Mouse (Mus musculus): ENCODE results near the gene Hacd4. TPM values are rescaled to one million over a fixed set of nuclear protein-coding genes. Genes with fewer than 3 reads are reported as not detected.

Gene Hacd4
- polyA plus RNA-seq (2017; shearing (Covaris generic)): under 1 TPM; 0.15 to 0.31 (median 0.21) TPM

DNA sequence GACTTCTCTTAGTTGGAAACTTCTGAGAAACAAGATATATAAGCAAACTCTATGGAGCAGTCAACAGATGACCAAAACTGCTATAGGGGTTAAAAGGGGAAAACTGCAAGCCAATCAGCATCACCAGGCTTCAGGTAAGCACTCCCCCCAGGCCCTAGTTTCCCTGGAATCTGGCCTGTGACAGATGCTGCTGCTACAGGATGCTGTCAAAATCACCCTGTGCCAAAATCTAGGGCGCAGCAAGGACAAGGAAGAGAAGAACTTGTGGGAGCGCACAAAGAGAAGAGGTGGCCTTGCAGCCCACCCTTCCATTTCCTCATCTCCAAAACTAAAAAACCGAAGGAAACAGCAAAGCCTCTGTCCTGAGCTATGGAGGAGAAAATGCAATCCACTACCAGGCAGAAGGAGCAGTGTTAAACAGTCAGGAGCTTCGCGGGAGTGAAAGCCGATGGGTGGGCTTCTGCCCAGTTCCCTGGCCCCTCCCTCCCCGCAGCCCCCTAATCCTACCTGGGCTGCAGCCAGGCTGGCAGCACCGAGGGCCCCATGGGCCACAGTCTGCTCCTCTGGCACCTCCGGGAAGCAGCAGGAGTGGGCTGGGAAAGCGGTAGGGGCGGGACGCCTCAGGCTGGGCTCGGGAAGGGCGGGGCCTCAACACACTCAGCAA, at the start of gene Hacd4:
Gene Hacd4, minus strand, starts transcription at position 603 of the 664 bp plus-strand sequence.
- ATAC-seq: no peak

DNA sequence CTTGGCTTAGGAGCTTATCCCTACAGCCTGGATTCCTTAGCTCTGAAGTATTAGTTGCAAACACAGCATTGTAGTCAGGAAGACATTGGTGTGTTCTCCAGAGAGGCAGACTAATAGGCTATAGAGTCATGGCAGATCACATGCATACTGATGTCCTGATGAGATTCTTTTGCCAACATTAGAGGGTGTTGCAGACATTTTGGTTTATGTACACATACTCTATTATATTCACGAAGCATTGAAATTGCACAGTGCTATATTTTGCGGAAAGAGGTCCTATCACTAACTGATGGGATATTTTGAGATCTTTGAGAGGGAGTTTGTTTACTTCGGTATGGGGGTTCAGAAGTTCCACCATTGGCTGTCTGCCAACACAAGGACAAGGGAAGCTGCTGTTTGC, 49.4 kb upstream of the Hacd4 start:
- ATAC-seq: no peak

DNA sequence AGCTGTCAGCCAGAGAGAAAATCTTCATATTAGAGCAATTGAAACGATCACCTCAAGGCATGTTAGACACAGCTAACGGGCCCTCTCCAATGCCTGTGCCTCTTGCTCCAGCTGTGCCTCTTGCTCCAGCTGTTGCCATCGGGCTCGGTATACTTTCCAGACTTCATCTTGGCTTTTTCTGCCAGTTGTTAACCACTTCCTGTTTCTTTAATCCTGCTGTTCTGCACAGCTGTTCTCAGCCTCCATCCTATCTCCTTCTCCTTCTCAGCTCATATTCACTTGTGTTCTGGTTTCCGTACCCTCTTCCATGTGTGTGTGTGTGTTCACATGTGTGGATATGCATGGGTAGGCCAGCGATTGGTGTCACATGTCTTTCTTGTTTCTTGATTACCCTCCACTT, 41.4 kb upstream of the Hacd4 start:
- no peak for ATAC-seq

DNA sequence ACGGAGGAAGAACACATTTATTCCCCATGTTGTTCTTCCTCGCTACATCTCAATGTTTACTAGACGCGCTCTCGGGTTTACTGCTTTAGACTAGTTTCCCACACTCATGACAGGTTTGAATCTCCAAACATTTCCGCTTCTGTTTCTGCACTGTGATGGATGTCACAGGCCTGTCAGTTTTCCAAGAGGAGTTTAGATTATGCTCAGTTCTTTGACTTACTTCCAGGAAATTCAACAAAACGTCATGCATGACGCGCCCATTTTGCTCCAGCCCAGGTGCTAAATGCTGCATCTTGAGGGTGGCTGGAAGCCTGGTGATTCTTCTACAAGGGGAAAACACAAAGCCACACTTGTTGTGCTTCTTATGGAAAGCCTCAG, 40.1 kb upstream of the Hacd4 start:
- no peak for ATAC-seq

DNA sequence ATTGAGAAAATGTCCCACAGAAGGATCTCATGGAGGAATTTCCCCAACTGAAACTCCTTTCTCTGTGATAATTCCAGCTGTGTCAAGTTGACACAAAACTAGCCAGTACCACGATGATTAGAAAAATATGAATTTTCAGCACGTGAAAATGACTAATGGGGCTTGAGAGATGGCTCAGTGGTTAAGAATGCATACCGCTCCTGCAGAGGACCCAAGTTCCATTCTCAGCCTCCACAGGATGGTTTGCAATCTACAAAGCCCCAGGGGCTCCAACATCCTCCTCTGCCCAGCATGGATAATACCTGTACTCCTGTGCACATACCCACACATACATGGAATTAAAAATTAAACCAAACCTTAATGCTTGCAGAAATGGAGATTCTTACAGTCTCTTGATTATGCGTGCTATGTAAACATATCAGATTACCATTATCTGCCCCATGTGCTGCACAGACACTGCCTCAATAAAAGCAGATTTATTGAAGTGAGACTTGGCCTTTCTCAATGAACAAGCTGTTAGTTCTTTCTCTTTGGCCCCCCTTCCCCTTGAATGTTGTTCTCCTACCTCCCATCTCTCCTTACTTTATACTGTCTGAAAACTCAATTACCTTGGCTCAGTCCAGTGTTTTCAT, 39.6 kb upstream of the Hacd4 start:
- no peak for ATAC-seq

DNA sequence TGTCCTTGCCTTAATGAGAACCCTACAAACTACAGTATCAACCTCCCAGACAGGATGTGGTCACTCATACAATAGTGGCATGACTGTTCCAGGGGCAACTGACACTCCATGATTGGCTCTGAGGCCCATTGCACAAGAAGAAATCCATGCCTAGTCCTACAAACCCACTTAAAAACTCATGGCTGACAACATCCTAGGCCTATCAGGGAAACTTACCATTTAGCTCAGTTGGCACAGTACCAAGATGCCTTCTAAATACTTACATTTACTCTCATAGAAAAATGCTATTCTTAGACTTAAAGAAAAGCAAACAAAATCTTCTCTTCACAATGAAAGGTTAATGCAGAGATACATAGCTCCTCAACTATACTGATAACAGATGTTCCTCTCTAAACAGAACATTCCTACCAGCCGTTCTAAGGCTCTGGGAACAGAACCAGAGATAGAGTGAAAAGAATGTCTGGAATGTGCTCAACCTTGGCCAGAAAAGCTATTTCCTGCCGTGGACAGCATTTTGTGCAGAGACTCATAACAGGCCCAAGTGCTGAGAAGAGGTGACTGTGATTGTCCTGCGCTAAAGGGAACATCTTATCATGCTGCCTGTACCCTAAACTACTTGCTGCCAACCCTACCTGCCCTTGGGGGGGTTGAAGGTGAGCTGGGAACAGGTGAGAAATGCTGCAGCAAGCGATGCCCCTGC, 37.9 kb upstream of the Hacd4 start:
- no peak for ATAC-seq

DNA sequence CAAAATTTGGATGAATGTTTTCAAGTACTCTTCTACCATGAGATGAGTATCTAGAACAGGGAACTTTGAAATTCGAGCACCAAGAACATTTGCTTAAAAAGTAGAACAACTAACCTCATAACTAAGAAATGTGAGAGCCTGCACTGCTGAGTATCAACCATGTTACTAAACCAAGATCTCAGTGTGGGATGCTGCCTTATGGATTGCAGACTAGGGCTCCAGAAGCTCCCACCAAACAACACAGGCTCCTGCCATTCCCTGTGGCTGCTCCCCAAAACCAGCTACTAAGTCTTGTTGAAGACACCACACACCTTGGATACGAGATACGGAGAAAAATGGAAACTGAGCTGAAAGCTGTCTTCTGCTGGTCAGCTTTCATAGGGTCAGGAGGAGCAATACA, 37.4 kb upstream of the Hacd4 start:
- ATAC-seq: no peak

DNA sequence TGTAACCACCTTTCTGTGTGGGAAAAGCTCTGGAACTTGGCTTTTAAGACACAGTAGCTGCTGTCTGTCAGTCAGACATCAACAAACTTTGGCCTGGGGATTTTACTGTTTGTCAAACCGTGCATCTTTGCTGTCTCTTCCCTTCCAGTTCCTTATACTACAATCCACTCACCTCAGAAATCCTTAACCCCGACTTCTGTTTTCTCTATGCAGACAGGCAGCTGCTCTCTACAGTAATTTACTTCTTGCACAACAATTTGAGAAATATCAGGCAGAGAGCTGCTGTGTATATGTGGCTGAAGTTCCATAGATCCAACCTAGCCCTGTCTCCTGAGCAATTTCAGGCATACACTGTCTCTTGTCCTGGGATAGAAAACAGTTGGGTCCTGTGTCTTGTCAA, 32.8 kb upstream of the Hacd4 start:
- no peak for ATAC-seq

DNA sequence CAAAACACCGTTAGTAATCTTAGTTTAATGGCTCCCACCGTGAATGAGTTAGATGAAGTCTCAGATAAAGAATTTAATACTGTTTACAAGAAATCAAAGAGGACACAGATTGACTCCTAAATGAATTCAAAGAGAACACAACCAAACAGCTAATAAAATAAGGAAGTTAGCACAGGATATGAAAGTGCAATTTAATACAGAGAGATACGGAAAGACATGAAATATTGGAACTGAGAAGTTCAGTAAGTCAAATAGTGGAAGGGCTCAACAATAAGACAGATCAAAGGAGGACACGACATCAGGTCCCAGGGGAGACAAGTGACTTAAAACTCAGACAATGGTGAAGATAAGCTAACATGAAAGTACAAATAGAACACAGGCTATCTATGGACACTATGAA, 25.8 kb upstream of the Hacd4 start:
- no peak for ATAC-seq

DNA sequence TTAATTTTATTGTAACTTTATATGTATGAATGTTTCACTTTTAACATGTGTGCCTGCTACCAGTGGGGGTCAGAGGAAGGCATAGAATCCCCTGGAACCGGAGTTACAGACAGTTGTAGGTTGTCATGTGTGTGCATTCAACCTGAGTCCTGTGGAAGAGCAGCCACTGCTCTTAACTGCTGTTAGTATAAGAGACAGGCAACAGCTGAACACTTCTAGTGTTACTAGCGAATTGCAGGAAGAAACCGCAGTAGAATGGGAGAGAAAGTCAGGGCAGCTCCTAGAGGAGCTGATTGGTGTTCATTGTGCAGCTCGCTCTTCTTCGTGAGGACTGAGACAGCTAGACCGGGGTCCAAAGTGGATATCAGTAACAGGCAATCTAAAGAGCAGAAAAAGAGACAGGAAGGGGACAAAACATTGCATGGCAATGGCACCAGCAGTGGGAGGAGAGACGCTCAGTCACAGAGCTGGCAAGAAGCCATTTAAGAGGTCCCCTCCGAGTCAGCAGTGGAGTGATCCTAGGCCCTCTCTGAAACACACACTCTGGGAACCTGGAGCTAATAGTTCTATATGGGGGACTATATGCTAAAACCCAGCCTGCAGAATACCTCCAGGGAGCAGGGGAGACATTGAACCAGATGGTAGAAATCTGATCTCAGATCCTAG, 24.4 kb upstream of the Hacd4 start:
- no peak for ATAC-seq

DNA sequence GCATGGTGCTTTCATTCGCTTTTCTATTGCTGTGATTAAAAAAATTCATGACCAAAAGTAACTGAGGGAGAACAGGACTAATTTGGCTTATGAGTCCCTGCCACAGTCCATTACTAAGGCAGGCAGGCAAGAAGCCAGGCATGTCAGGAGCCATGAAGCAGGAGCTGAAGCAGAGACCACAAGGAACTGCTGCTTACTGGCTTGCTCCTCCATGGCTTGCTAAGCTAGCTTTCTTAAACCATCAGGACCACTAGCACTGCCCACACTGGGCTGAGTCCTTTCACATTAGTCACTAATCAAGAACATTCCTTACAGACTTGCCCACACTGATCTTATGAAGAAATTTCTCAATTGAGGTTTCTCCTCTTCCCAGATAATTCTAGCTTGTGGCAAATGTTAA, 23.8 kb upstream of the Hacd4 start:
- ATAC-seq: no peak

DNA sequence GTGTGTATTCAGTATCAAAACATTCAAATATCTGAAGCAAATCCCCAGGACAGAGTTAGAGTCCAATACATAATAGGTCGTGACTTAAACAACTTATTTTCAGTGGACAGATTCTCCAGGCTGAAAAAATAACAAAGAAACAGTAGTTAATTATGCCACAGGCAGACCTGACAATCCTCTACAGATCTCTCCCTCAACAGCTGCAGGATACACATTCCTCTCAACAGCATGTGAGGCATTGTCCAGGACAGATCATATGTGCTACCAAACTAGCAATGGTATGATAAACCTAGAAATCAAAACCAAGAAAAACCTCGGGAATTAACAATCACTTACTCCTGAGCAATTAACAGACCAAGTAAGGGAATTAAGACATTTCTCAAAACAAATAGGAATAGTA, 22.6 kb upstream of the Hacd4 start:
- ATAC-seq: no peak

DNA sequence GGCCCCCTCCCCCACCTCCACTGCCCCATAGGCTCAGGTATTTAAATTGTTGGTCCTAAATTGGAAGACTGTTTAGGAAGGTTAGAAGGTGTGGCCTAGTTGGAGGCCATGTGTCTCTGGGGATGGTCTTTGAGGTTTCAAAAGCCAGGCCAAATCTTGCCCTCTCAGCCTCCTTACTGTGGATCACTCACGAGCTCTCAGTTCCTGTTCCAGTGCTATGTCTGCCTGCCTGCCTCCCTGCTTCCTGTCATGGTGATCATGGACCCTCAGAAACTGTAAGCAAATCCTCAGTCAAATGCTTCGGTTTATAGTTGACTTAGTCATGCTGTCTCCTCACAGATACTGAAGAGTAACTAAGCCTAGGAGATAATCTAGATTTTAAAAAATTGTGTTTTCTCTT, 19.9 kb upstream of the Hacd4 start:
- ATAC-seq: no peak

DNA sequence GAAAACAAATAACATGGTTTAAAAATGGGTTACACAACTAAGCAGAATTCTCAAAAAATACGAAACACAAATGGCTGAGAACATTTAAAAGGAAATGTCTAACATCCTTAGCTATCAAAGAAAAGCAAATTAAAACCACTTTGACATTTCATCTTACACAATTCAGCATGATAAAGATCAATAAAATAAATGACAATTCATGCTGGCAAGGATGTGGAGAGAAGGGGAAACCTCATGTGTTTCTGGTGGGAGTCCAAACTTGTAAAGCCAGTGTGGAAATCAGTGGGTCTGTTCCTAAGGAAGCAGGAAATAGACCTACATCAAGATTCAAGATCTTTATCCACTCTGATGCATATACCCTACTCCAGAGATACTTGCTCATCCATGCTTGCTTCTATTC, 19.4 kb upstream of the Hacd4 start:
- ATAC-seq: no peak

DNA sequence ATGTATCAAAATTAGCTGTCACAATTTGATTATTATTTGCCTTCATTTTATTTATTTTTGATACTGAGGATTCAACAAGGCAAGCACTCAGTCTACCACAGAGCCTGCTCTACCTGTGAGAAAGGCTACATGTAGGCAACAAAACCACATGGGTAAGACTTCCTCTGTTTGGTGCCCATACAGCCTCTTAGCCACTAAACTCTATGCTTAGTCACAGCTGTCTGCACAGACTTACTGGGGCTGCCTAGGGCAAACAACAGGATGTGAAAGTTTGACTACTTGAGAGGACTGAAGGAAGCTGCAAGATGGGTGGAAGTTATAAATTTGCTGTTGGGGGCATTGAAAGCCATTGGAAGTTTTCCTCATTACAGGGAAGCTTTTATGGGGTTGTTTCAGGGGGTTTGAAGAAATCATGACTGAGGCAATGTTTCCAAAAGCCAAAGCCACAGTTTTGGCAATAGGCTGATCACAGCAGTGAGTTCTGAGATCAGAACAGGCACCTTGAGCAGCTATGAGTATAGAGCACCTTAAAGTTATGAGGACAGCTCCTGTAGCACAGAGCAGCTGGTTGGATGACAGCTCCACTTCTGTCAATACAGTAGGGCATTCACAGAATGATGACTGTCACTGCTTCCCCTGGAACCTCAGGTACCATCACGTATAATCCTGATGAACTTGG, 11.5 kb upstream of the Hacd4 start:
- ATAC-seq: peak; percentile 96

DNA sequence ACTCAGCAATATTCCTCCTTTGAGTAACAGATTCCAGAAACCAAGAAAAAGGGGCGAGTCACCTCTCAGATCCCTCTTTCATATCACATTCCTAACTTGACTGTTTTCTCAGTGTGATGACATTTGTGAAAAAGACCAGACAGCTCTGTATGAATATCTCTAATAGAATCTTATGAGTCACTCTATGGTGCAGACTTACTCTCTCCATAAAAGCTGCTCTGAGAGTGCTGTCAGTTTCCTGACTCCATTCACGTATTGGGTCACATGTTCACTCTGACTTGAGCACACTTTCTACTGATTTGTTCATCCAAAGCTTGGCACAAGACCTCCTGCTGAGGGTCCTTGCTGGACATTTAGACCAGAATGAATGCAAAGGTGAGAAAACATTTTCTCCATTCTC, 10.2 kb upstream of the Hacd4 start:
- no peak for ATAC-seq

DNA sequence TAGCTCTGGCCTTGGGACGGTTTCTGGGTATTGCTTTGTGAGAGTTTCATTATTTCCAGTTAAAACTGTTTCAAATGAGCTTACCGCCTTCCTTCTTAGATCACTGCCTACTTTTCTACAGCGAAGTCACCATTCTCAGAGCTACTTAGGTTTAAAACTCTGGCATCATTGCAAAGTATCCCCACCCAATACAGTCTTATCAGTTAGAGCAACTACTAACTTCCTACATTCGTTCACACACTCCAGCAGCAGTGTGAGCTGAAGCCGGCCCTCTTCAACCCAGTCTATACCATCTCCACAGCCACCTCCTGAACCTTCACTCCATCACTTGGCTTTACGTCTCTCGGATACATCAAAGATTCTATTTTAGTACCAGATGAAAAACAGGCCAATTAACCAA, 2.1 kb upstream of the Hacd4 start:
- ATAC-seq: no peak

DNA sequence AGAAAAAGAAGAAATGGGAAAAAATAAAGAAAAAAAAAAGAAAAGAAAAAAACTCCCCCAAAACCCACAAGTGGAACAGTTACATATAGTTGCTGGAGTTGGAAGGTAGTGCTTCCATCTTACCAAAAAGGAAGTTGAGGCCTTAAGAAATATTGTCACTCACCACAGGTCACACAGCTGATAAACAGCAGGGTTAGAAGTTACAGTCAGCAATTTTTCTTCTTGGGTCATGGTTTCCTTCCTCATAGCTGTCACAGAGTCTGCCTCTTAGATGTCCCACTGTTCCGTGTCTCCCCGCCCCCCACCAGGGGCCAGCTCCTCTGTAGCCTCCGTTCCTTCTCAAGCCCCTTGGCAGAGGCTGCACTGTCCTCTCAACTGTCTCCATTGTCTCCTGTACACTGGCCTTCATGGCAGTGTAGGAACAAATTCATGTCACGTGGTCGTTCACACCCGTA, 968 bp upstream of the Hacd4 start:
- ATAC-seq: no peak

DNA sequence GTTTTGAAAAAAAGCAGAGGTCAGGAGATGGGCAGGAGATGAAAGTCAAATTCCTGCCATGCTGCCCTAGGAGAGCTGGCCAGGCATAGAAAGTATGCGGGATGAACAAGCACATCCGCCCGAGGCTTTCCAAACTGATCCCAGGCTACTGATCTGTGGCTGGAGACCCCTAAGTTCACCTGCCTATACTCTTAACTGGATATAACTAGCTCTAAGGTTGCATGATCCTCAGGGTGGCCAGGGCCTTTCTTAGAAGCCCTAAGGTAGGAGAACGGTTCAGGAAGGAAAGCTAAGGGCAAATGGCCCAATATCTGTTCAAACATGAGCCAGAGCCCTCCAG, 232 bp upstream of the Hacd4 start:
- ATAC-seq: no peak

DNA sequence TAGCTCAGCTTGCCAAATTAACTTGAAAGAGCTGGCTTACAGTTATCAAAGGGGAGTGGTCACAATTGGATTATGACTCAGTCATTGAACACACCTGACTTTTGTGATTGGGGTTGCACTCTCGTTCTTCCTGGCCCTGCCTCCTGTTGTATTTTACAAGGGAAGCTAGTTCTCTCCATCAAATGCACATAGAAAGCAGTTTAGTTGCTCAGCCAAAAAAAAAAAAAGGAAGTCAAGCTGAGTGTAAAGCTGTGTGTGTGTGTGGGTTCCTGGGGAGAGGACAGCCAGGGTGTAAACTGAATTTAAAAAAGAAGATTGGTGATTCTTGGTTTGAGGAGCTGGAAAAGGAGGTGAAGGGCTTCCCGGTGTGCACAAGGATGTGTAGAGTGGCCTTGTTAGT, 811 bp downstream of the Hacd4 start:
- ATAC-seq: no peak

DNA sequence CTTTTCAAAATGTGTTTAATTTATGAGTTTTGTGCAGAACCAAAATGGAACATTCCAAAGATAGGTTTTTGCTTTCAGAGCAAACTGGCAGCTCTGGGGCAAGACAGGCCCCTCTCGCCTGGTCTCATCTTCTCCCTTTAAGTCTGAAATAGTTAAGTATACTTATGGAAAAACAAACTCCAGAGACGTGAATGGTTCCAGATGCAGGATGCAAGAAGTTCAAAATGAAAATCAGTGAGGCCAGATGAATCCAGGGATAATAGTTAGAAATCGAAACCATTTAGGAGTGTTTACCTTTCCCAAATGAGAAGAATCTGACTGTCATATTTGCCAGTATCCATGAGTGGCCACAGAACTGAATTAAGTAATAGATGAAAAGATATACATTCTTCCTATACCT, 1.6 kb downstream of the Hacd4 start:
- no peak for ATAC-seq

DNA sequence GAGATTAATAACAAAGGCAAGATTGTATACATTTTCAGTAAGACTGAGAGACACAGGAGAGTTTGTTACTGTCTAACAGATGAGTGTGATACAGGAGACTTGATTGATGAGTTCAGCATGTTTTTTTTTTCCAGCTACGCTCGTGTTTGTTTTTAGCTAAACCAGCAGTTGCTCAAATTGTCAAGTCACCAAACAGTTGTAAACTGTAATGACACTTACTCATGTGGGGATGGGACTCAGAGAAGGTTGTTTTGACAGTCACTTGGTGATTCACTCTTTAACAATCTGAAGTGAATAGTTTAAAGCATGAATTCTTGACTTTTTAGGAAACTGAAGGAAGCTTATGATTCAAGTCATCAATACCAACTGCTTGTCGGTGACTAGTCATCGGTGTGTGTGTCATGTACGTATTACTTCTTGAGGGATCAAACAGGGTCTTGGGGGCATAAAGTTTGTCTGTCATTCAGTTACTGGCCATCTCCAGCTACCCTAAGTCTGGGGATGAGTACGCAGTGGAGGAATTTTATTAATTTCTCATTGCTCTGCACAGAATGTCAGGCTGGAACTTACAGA, 2.0 kb downstream of the Hacd4 start:
- no peak for ATAC-seq
